Mouse (Mus musculus): ENCODE measurements around the gene Egfl7. TPM values are rescaled to one million over a fixed set of nuclear protein-coding genes. Genes with fewer than 3 reads are reported as not detected.
A peak's percentile ranks its signal among the peaks of the same experiment; 100 is the strongest.

Gene Egfl7
- polyA plus RNA-seq, 1 experiment from 2014 or later = 96.6 TPM

- no peaks in the 10 kb centered on the region for H3K9me3 ChIP-seq
- H3K36me3 ChIP-seq (replicated peaks) = peaks cover 5% of the 10 kb centered on the region
- 79% methylated on average over 3 of the region's 3 CpGs for WGBS
- no peak for DNase-seq (ENCODE audit: low spot score)
- peaks cover 39% of the 10 kb centered on the region for H3K4me1 ChIP-seq
- H3K27ac ChIP-seq (replicated peaks) = no peak overlapping the region
- peaks cover 15% of the 10 kb centered on the region; the same call in 1 of the 2 replicates for H3K27me3 ChIP-seq (replicated peaks; ENCODE audit: low read depth, poor library complexity, severe bottlenecking)
- no peak overlapping the region for H3K4me3 ChIP-seq
These were observed 46.3 kb downstream of the Egfl7 start for GRCm38 (mm10) chr2:26626081-26626480.

DNA sequence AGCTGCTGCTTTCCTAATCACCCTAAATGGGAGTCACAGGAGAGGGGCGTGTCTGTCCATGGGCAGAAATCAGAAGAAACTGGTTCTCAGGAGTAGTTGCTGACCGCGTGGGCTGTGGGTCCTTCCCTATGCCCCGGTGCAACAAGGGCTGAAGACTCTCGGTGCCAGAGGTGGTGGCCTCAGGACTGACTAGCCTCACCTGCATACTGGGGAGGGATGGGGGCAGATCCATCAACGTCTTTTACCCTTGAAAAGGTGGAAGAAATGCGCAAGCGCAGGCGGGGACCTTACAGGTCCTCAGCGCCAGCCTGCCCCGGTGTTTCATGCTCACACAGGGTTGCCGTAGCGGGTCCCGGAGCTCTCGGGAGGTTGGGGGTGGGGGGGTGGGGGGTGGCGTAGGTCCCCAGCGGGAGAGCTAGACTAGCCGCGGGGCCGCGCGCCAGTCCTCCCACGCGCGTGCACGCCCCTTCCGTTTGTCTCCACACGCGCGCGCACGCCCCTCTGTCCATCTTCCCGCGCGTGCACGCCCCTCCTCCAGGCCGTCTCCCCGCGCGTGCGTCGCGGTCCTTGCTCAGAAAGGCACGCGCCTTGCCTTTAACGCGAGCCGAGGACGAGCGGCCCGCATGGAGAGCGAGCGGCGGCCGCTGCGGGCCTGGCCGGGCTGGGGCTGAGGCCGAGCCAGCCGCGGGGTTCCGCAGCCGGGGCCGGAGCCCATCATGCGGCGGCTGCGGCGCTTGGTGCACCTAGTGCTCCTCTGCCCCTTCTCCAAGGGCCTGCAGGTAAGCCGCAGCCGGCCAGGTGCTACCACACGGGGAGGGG lies 48.3 kb downstream of the Egfl7 start, which contains the start of gene Fam69b:
Fam69b (plus strand) TSS at position 537 of the 819 bp plus-strand sequence.
- H3K27ac ChIP-seq (replicated peaks) = peak within 1 kb of the TSS; percentile 95
- peaks cover 50% of the 10 kb centered on the region for H3K4me1 ChIP-seq
- peak; percentile 89 for DNase-seq (ENCODE audit: low spot score)
- H3K4me3 ChIP-seq = peak within 1 kb of the TSS; percentile 86
- under 1% methylated on average over 70 of the region's 70 CpGs for WGBS
- H3K36me3 ChIP-seq (replicated peaks) = peaks cover 22% of the 10 kb centered on the region
- H3K27me3 ChIP-seq (replicated peaks; ENCODE audit: low read depth, poor library complexity, severe bottlenecking) = peaks cover 15% of the 10 kb centered on the region; the same call in 1 of the 2 replicates
- no peaks in the 10 kb centered on the region for H3K9me3 ChIP-seq

- peak overlapping the region; percentile 95 for H3K27ac ChIP-seq (replicated peaks)
- H3K4me1 ChIP-seq = peaks cover 51% of the 10 kb centered on the region
- peaks cover 30% of the 10 kb centered on the region for H3K36me3 ChIP-seq (replicated peaks)
- H3K9me3 ChIP-seq = no peaks in the 10 kb centered on the region
- peak; percentile 60 for DNase-seq (ENCODE audit: low spot score)
- peaks cover 15% of the 10 kb centered on the region; the same call in 1 of the 2 replicates for H3K27me3 ChIP-seq (replicated peaks; ENCODE audit: low read depth, poor library complexity, severe bottlenecking)
- WGBS = 20% methylated on average over 5 of the region's 5 CpGs
- H3K4me3 ChIP-seq = peak overlapping the region; percentile 86
These were observed 49.1 kb downstream of the Egfl7 start for GRCm38 (mm10) chr2:26628792-26629437.

- WGBS = 88% methylated on average over 16 of the region's 16 CpGs
- Histone ChIP-seq H3K36me3 (replicated peaks) (peaks cover 68% of the 10 kb centered on the region), H3K9me3 (no peaks in the 10 kb centered on the region), H3K27me3 (replicated peaks; ENCODE audit: low read depth, poor library complexity, severe bottlenecking) (no peaks in the 10 kb centered on the region), H3K4me1 (peaks cover 62% of the 10 kb centered on the region), H3K4me3 (no peak overlapping the region), H3K27ac (replicated peaks) (no peak overlapping the region)
- no peak for DNase-seq (ENCODE audit: low spot score)
These were observed 53.0 kb downstream of the Egfl7 start for GRCm38 (mm10) chr2:26632541-26633395.

- peaks cover 62% of the 10 kb centered on the region for H3K4me1 ChIP-seq
- H3K36me3 ChIP-seq (replicated peaks) = peaks cover 81% of the 10 kb centered on the region
These were observed 54.2 kb downstream of the Egfl7 start for GRCm38 (mm10) chr2:26633953-26634530.

DNA sequence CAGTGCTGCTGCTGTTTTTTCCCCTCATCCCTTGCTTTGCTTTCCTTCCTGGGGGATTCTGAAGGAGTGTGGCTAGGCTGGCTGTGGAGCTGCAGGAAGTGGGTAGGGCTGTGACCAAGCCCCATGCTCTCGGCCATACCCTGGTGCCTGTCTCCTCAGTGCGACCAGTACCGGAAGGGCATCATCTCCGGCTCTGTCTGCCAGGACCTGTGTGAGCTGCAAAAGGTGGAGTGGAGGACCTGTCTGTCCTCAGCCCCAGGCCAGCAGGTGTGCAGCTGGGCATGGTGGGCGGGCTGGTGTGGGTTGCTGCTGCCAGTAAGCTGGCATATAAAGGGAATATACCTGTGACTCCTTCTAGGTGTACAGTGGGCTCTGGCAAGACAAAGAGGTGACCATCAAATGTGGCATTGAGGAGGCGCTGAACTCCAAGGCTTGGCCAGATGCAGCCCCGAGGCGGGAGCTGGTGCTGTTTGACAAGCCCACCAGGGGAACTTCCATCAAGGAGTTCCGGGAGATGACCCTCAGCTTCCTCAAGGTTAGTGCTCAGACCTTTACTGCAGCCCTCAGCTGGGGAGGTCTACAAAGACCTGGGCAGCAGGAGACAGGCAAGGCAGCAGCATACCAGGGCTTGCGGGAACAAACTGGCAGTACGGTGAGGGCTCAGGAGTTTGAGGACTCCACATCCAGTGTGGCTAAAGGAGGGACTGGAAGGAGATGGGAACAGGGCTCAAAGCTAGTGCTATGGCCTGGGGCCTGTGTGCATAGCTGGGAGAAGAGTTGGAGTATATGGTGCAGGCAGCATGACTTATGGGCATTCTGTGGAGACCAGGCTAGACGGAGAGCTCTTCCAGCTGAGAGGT lies 55.0 kb downstream of the Egfl7 start:
- 66% methylated on average over 12 of the region's 12 CpGs for WGBS
- H3K4me1 ChIP-seq = peaks cover 56% of the 10 kb centered on the region
- peak overlapping the region; percentile 6; the same call in 1 of the 2 replicates for H3K4me3 ChIP-seq
- H3K9me3 ChIP-seq = no peaks in the 10 kb centered on the region
- no peak overlapping the region; the same call in 1 of the 2 replicates for H3K27ac ChIP-seq (replicated peaks)
- H3K36me3 ChIP-seq (replicated peaks) = peaks cover 83% of the 10 kb centered on the region
- DNase-seq (ENCODE audit: low spot score) = peak; percentile 32
- H3K27me3 ChIP-seq (replicated peaks; ENCODE audit: low read depth, poor library complexity, severe bottlenecking) = no peaks in the 10 kb centered on the region

More at GRCm38 (mm10) chr2:26633953-26634530, 54.2 kb downstream of the Egfl7 start:
- DNase-seq (ENCODE audit: low spot score) = no peak
- Histone ChIP-seq H3K9me3 (no peaks in the 10 kb centered on the region), H3K27me3 (replicated peaks; ENCODE audit: low read depth, poor library complexity, severe bottlenecking) (no peaks in the 10 kb centered on the region), H3K4me3 (no peak overlapping the region), H3K27ac (replicated peaks) (no peak overlapping the region)
- WGBS = 74% methylated on average over 4 of the region's 4 CpGs

DNA sequence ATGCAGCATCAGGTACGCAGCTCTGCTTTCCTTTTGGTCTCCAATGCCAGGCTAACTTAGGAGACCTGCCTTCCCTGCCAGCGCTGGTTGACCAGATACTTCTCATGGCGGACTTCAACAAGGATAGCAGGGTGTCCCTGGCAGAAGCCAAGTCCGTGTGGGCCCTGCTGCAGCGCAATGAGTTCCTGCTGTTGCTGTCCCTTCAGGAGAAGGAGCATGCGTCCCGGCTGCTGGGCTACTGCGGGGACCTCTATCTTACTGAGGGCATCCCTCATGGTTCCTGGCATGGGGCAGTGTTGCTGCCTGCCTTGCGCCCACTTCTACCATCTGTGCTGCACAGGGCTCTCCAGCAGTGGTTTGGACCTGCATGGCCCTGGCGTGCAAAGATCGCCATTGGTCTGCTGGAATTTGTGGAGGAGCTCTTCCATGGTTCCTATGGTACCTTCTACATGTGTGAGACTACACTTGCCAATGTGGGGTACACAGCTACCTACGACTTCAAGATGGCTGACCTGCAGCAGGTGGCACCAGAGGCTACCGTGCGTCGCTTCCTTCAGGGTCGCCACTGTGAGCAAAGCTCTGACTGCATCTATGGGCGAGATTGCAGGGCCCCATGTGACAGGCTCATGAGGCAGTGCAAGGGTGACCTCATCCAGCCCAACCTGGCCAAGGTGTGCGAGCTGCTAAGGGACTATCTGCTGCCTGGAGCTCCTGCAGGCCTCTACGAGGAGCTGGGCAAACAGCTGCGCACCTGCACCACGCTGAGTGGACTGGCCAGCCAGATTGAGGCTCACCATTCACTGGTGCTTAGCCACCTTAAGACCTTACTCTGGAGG lies 55.9 kb downstream of the Egfl7 start:
- H3K36me3 ChIP-seq (replicated peaks) = peaks cover 82% of the 10 kb centered on the region

GRCm38 (mm10) chr2:26636325-26636635 lies 56.5 kb downstream of the Egfl7 start:
- Histone ChIP-seq H3K36me3 (replicated peaks) (peaks cover 77% of the 10 kb centered on the region), H3K27me3 (replicated peaks; ENCODE audit: low read depth, poor library complexity, severe bottlenecking) (no peaks in the 10 kb centered on the region), H3K4me3 (no peak overlapping the region), H3K4me1 (peaks cover 53% of the 10 kb centered on the region), H3K9me3 (no peaks in the 10 kb centered on the region), H3K27ac (replicated peaks) (no peak overlapping the region)
- WGBS = 75% methylated on average over 2 of the region's 2 CpGs
- DNase-seq (ENCODE audit: low spot score) = no peak

More for the DNA sequence above, 55.9 kb downstream of the Egfl7 start:
- DNase-seq (ENCODE audit: low spot score) = peak; percentile 32
- Histone ChIP-seq H3K27me3 (replicated peaks; ENCODE audit: low read depth, poor library complexity, severe bottlenecking) (no peaks in the 10 kb centered on the region), H3K4me1 (peaks cover 53% of the 10 kb centered on the region), H3K9me3 (no peaks in the 10 kb centered on the region), H3K4me3 (no peak overlapping the region), H3K27ac (replicated peaks) (no peak overlapping the region)
- WGBS = 72% methylated on average over 21 of the region's 21 CpGs

- Histone ChIP-seq H3K36me3 (replicated peaks) (peaks cover 68% of the 10 kb centered on the region), H3K4me1 (peaks cover 49% of the 10 kb centered on the region), H3K27me3 (replicated peaks; ENCODE audit: low read depth, poor library complexity, severe bottlenecking) (no peaks in the 10 kb centered on the region), H3K4me3 (peak overlapping the region; percentile 74; the same call in 1 of the 2 replicates), H3K27ac (replicated peaks) (no peak overlapping the region), H3K9me3 (no peaks in the 10 kb centered on the region)
- no peak for DNase-seq (ENCODE audit: low spot score)
- WGBS = 81% methylated on average over 4 of the region's 4 CpGs
These were observed 57.6 kb downstream of the Egfl7 start for GRCm38 (mm10) chr2:26637316-26637932.

GRCm38 (mm10) chr2:26638039-26638438 lies 58.2 kb downstream of the Egfl7 start:
- no peaks in the 10 kb centered on the region for H3K9me3 ChIP-seq
- no peak overlapping the region for H3K27ac ChIP-seq (replicated peaks)
- H3K36me3 ChIP-seq (replicated peaks) = peaks cover 62% of the 10 kb centered on the region
- no peak for DNase-seq (ENCODE audit: low spot score)
- 84% methylated on average over 5 of the region's 5 CpGs for WGBS
- no peaks in the 10 kb centered on the region for H3K27me3 ChIP-seq (replicated peaks; ENCODE audit: low read depth, poor library complexity, severe bottlenecking)
- peaks cover 43% of the 10 kb centered on the region for H3K4me1 ChIP-seq
- peak overlapping the region; percentile 74 for H3K4me3 ChIP-seq

Measured in embryonic facial prominence, embryonic 10.5 days (tissue).